Mouse (Mus musculus): ENCODE results near the gene Tex22. TPM values are rescaled to one million over a fixed set of nuclear protein-coding genes. Genes with fewer than 3 reads are reported as not detected.

Tex22 gene
- polyA plus RNA-seq, 1 experiment = not detected

DNA sequence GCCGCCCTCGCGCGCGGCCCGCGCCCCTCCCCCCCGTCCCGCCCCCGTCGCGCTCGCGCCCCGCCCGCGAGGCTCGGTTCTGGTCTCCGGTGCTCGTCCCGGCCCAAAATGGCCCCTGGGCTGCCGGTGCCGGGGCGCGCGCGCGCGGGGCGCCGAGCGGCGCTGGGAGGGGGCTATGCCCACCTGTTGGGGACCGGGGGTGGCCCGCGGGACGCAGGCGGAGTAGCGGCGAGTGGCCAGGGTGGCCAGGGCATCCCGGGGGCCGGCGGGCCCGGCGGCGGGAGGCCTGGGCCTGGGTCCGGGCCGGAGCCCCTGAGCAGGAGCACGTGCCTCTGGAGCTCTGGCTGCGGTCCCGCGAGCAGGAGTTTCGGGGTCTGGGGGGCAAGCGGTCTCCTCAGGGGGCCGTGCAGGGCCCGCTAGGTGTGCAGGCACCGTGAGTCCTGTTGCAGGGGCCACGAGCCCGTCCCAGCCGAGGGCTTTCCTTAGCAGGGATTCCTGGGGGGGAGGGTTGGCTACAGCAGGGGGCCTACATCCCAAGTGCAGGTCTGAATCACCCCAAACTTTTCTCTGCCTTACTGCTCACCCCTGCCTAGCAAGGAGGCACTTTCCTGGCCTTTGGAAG lies 24.3 kb downstream of the Tex22 start:
- Histone ChIP-seq H3K27ac (ENCODE audit: insufficient read depth, low read length) (peak overlapping the region; percentile 42), H3K4me1 (ENCODE audit: control insufficient read depth, insufficient read depth, low read length) (peaks cover 7% of the 10 kb centered on the region), H3K4me3 (ENCODE audit: insufficient read depth, low read length) (peak overlapping the region; percentile 98)
- TF ChIP-seq POLR2A (IDR thresholded peaks at IDR 0.05; ENCODE audit: low read depth, low read length) (no peak), CTCF (IDR thresholded peaks at IDR 0.05; ENCODE audit: borderline replicate concordance, insufficient read depth, low read length) (no peak)

DNA sequence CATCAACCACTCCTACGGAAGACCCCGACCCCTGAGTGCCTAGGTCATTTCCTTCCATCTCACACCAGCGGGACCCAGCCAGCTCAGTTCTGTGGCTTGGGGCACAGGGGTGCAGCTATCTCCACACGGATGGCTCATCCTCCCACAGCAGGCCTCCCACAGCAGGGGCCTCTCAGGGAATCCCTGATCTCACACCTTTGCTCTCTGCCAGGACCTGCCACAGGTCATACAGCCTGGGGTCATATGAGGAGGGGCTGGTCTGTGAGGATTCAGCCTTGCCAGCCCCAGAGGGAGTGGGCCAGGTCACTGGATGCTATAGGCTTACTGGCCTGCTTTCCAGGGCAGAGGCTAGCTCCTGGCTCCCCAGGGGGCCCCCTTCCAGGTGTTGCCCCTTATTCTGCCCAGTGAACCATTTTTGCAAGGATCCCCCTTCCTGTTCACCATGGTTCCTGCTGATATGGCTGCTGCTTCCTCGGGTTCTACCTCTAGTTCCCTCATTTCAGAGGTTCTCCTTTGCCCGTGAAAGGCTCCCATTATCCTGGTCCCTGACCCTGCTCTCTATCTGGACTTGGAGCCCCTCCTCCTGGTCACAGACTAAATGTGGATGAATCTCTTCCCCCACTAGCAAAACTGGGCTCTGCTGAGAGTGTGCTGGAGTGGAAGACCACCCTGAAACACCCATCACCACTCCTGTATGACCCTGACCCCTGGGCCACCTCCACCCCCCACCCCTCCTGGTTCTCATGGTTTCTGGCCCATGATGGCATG lies 25.4 kb downstream of the Tex22 start:
- no peak for TF ChIP-seq CTCF (IDR thresholded peaks at IDR 0.05; ENCODE audit: borderline replicate concordance, insufficient read depth, low read length)
- no peak for TF ChIP-seq POLR2A (IDR thresholded peaks at IDR 0.05; ENCODE audit: low read depth, low read length)
- Histone ChIP-seq H3K27ac (ENCODE audit: insufficient read depth, low read length) (no peak overlapping the region), H3K4me1 (ENCODE audit: control insufficient read depth, insufficient read depth, low read length) (peaks cover 7% of the 10 kb centered on the region), H3K4me3 (ENCODE audit: insufficient read depth, low read length) (peak overlapping the region; percentile 98)

DNA sequence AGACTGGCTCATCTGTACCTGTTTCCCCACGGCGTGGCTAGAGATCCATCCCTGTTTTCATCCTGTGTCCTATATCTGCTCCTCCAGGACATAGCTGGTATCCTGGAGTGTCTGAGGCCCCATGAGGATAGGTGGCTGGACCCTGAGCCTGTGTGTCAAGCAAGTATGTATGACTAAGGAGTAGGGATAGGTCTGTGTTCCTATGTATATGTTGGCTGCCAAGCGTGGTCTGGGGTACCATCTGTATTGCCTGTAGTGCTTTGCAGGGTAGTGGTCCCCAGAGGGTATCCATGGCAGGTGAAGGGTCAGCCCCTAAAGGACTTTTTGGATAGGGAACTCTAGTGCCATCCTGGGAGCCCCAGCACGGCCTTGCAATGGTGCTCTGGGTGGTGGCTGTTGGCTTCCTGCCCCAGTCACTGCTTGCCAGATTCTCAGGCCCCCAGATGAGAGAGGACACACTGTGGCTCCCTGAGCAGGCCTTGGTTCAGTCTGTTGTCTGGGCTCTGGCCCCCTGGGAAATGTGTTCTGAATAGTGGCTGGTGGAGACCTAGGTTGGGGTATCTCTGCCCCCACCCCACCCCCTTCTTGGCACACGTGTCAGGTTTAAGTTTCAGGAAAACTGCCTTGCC lies 26.3 kb downstream of the Tex22 start:
- Histone ChIP-seq H3K27ac (ENCODE audit: insufficient read depth, low read length) (no peak overlapping the region), H3K4me1 (ENCODE audit: control insufficient read depth, insufficient read depth, low read length) (peaks cover 7% of the 10 kb centered on the region), H3K4me3 (ENCODE audit: insufficient read depth, low read length) (no peak overlapping the region)
- TF ChIP-seq CTCF (IDR thresholded peaks at IDR 0.05; ENCODE audit: borderline replicate concordance, insufficient read depth, low read length) = no peak
- TF ChIP-seq POLR2A (IDR thresholded peaks at IDR 0.05; ENCODE audit: low read depth, low read length) = no peak

DNA sequence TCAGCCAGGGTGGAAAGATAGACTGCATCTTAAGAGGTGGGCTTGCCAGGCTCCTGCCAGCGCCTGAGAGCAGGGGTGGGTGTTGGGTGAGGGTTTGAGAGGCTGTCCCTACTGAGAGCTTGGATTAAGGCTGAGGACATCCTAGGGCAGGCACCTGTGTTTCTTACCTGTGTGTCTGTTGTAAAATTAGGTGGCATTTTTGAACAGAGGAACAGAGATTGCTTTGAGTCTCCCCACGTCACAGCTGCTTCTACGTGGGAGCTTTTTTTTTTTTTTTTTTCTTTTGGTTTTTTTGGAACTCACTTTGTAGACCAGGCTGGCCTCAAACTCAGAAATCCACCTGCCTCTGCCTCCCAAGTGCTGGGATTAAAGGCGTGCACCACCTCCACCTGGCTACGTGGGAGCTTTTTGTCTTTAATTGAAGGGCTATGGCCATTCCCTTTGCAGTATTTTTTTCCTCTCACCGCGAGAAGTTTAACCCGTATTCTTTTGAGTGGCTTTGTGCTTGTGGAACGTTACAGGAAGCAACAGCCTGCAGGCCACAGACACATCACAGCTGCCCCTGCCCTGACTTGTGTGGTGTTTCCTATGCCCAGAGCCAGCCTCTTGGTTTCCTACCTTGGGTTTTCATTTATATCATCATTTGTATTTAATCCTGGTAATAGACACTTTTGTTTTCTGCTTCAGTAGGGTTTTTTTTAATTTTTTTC lies 27.1 kb downstream of the Tex22 start:
- no peak overlapping the region for H3K27ac ChIP-seq (ENCODE audit: insufficient read depth, low read length)

DNA sequence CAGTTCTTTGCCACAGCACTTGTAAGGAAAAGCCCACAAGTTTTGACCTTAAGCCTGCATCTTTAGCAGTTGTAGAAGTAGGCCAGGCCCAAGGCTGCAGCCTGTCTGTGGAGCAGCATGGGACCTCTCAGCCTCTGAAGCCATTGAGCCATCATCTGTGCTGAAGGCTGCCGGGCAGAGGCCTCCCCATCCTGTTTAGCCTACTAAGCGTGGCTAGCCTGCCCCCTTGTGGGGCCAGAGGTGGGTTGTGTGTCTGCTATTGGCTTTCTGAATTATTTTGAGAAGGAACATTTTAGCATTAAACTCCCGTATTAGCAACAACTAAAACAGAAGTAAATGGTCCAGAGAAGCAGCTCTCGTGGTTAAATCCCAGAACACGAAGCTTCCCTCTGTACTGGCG lies 28.2 kb downstream of the Tex22 start:
- TF ChIP-seq CTCF (IDR thresholded peaks at IDR 0.05; ENCODE audit: borderline replicate concordance, insufficient read depth, low read length) (peak; percentile 31; the same call in 1 of the 2 replicates), POLR2A (IDR thresholded peaks at IDR 0.05; ENCODE audit: low read depth, low read length) (no peak)
- Histone ChIP-seq H3K4me1 (ENCODE audit: control insufficient read depth, insufficient read depth, low read length) (peaks cover 16% of the 10 kb centered on the region), H3K4me3 (ENCODE audit: insufficient read depth, low read length) (no peak overlapping the region), H3K27ac (ENCODE audit: insufficient read depth, low read length) (no peak overlapping the region)

More for the DNA sequence above, 27.1 kb downstream of the Tex22 start:
- no peak for TF ChIP-seq CTCF (IDR thresholded peaks at IDR 0.05; ENCODE audit: borderline replicate concordance, insufficient read depth, low read length)
- TF ChIP-seq POLR2A (IDR thresholded peaks at IDR 0.05; ENCODE audit: low read depth, low read length) = no peak
- Histone ChIP-seq H3K4me3 (ENCODE audit: insufficient read depth, low read length) (no peak overlapping the region), H3K4me1 (ENCODE audit: control insufficient read depth, insufficient read depth, low read length) (peaks cover 7% of the 10 kb centered on the region)

DNA sequence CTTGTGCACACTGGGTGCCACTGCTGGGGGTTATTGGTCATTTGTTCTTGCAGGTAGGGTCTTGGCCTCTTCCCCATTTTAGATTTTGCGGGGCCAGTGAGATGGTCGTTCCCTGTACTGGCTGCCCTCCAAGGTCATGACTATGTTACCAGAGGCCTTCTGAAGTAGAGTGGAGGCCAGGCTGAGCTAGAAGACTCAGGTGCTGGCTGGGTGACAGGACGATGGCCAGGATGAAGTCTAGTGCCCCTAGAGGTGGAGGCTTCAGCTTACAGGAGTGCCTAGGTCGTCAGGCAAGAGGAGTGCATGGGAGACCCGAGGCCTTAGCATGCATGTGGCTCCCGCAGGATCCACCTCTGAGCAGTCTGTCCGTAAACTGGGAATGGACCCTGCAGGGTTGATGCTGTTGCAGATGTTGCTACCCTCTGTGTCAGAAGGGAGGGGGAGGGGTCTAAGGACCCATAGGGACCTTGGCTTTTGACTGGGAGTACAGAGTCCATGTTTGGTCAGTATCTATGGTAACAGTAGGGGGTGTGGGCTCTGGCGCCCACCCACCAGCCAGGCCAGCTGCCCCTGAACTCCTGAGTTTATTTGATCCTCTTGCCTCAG lies 29.6 kb downstream of the Tex22 start:
- Histone ChIP-seq H3K27ac (ENCODE audit: insufficient read depth, low read length) (no peak overlapping the region), H3K4me1 (ENCODE audit: control insufficient read depth, insufficient read depth, low read length) (peaks cover 19% of the 10 kb centered on the region), H3K4me3 (ENCODE audit: insufficient read depth, low read length) (no peak overlapping the region)
- TF ChIP-seq CTCF (IDR thresholded peaks at IDR 0.05; ENCODE audit: borderline replicate concordance, insufficient read depth, low read length) (0 out of 2 replicates have a peak, but pooled peaks have one; percentile 13), POLR2A (IDR thresholded peaks at IDR 0.05; ENCODE audit: low read depth, low read length) (no peak)

DNA sequence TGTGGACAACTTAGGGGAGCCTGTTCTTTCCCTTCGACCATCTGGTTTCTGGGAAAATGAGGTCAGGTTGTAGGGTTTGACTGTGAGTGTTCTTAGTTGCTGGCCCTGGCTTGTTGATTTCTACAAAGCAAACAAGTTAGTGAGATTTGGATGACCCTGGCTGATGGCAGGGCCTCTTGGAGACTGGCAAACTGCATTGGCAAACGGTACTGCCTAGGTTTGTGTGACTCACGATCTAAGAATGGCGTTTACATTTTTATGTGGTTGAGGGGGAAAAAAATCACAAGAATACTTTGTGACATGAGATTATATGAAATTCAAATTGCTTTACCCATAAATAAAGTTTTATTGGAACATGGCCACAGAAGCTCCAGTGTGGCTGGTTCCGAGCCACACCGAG lies 32.1 kb downstream of the Tex22 start:
- H3K4me3 ChIP-seq (ENCODE audit: insufficient read depth, low read length) = no peak overlapping the region
- TF ChIP-seq POLR2A (IDR thresholded peaks at IDR 0.05; ENCODE audit: low read depth, low read length) (no peak), CTCF (IDR thresholded peaks at IDR 0.05; ENCODE audit: borderline replicate concordance, insufficient read depth, low read length) (no peak)
- H3K27ac ChIP-seq (ENCODE audit: insufficient read depth, low read length) = no peak overlapping the region
- H3K4me1 ChIP-seq (ENCODE audit: control insufficient read depth, insufficient read depth, low read length) = peaks cover 14% of the 10 kb centered on the region

DNA sequence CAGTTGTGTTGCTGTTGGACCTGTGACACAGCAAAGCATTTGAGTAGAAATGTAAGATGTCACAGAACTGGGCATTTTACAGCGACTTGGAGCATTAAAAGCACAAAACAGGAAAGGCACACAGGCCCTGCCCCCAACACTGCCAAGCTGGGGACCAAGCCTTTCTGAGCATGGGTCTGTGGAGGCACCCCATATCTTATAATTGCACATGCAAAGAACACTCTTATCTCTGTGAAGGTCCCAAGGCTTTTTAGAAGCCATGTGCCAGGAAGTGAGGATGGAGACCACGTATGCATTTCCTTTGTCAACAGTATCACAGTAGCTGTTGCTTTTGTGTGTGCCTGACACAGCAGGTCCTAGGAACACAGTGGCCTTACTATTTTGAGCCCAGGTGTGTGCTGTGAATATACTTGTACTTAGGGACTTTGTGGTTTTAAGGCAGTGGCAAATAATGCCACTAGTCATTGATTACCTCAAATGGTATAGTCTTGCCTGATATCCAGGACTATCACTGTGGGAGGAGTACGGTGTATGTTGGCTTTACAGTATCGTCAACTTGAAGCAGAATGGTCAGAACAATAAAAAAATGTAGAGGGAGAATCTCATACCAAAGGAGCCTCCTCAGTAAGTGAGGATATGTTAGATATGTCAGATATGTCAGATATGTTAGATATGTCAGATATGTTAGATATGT lies 33.3 kb downstream of the Tex22 start:
- Histone ChIP-seq H3K4me3 (ENCODE audit: insufficient read depth, low read length) (no peak overlapping the region), H3K27ac (ENCODE audit: insufficient read depth, low read length) (no peak overlapping the region), H3K4me1 (ENCODE audit: control insufficient read depth, insufficient read depth, low read length) (peaks cover 12% of the 10 kb centered on the region)
- no peak for TF ChIP-seq POLR2A (IDR thresholded peaks at IDR 0.05; ENCODE audit: low read depth, low read length)
- TF ChIP-seq CTCF (IDR thresholded peaks at IDR 0.05; ENCODE audit: borderline replicate concordance, insufficient read depth, low read length) = no peak

All from embryonic fibroblast, embryonic 13.5 days (primary cell).